Mouse (Mus musculus) thymus, adult 2 months (tissue): ENCODE measurements around the gene Galnt12. TPM values are rescaled to one million over a fixed set of nuclear protein-coding genes. Genes with fewer than 3 reads are reported as not detected.

Experiments used
- DNase-seq: peaks from one replicate; pipeline ENCODE4 v3.0.0; 2021
- H3K27ac ChIP-seq: fragments of 200-500 bp; 2 replicates; pipeline ENCODE4 v1.5.1; 2012; ENCODE audit warnings: low read length, control low read depth; ENCODE audit not compliant: control insufficient read depth, insufficient read depth
- H3K27me3 ChIP-seq: fragments of 200-500 bp; 2 replicates; pipeline ENCODE4 v1.6.1; 2012; ENCODE audit warnings: mild to moderate bottlenecking, low read length, moderate library complexity, mixed read lengths; ENCODE audit not compliant: control insufficient read depth, insufficient read depth
- H3K36me3 ChIP-seq: fragments of 200-500 bp; 2 replicates; pipeline ENCODE4 v1.6.1; 2012; ENCODE audit warnings: mild to moderate bottlenecking, low read length, moderate library complexity; ENCODE audit not compliant: control insufficient read depth, insufficient read depth
- H3K4me1 ChIP-seq: fragments of 200-500 bp; replicated peaks from 2 replicates; pipeline ENCODE4 v1.6.1; 2012; ENCODE audit warnings: low read length; ENCODE audit not compliant: control insufficient read depth, insufficient read depth
- H3K4me3 ChIP-seq: fragments of 200-500 bp; 2 replicates; pipeline ENCODE4 v1.5.1; 2012; ENCODE audit warnings: mild to moderate bottlenecking, low read length, control low read depth, moderate library complexity; ENCODE audit not compliant: control insufficient read depth, insufficient read depth
- CTCF ChIP-seq: fragments of 200-500 bp; IDR thresholded peaks from 2 replicates; pipeline ENCODE4 v1.5.1; 2012; ENCODE audit warnings: mild to moderate bottlenecking, control low read depth, low read length, moderate library complexity, borderline replicate concordance; ENCODE audit not compliant: control insufficient read depth, poor library complexity, insufficient read depth; ENCODE audit errors: extremely low read depth
- POLR2A ChIP-seq: fragments of 200-500 bp; IDR thresholded peaks from 2 replicates; pipeline ENCODE4 v1.6.1; 2012; ENCODE audit warnings: mild to moderate bottlenecking, low read length, control low read depth, moderate library complexity; ENCODE audit not compliant: control insufficient read depth, poor library complexity, insufficient read depth; ENCODE audit errors: extremely low read depth
- WGBS: fragments of 180-500 bp; shearing (Covaris S2); methylation state at CpG from one replicate; pipeline ENCODE4 v1.1.7; 2018; 5-methylcytosine and 5-hydroxymethylcytosine counted together
- polyA plus RNA-seq: library from polyadenylated mRNA; depleted of rRNA; stranded (reverse); fragments of >200 nt; gene quantifications from 2 replicates; pipeline ENCODE4 v1.2.3, GENCODE M21; 2012

Gene Galnt12
- polyA plus RNA-seq, 1 experiment: 34.9 TPM

DNA sequence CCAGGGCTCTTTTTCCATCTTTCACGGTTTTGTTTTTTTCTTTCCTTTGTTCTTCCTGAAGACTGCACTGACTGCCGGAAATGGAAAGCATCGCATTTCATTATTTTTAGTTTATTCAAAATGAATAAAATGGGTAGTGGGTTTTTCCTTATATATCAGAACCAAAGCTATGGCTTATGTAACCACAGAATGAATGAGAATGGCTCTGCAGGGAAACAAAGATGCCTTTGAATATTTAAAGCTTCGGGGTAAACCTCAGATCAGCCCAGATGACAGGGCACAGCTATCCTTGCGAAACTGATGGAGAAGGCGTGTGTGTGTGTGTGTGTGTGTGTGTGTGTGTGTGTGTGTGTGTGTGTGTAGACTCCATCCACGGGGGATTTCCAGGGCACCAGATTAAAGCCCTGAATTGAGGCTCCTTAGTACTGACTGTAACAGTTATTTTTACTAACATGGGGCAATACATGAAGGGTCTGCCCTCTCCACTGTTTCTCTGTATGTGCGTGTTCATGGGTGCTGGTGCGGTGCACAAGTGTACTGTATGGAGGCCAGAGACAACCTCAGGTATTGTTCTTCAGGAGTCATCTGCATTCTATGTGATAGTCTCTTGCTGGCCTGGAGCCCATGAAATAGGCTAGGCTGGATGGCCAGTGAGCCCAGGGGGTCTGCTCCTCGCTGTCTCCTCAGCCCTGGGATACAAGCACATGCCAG, 49.9 kb downstream of the Galnt12 start:
- TF ChIP-seq CTCF: no peak
- TF ChIP-seq POLR2A: no peak
- Histone ChIP-seq H3K27me3 (no peaks in the 10 kb centered on the region), H3K27ac (no peak overlapping the region), H3K4me3 (no peak overlapping the region), H3K4me1 (no peaks in the 10 kb centered on the region), H3K36me3 (no peaks in the 10 kb centered on the region)
- DNase-seq: no peak
- WGBS: 80% methylated on average over 10 of the region's 10 CpGs

DNA sequence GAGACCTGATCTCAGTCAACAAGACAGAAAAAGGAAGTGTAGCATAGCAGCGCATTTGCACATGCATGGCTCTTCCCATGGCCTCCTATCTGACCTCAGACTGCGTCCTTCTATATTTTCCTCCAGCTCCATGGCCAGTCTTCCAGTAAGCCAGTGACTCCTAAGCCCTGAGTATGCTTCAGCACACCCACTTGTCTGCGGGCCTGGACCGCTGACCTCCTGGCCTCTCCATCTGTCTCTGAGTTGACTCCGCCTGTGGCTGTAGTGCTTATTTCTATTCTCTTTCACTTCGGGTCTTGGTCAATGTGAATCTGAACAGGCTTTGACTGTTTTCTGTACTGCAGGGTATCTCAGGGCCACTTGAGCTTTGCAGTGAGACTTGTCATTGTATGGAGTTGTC, 52.1 kb downstream of the Galnt12 start:
- WGBS: 97% methylated on average over 6 of the region's 6 CpGs
- H3K36me3 ChIP-seq: no peaks in the 10 kb centered on the region
- no peak for TF ChIP-seq POLR2A
- no peak for TF ChIP-seq CTCF
- H3K4me1 ChIP-seq: no peaks in the 10 kb centered on the region
- no peak overlapping the region for H3K27ac ChIP-seq
- DNase-seq: no peak
- H3K27me3 ChIP-seq: no peaks in the 10 kb centered on the region
- H3K4me3 ChIP-seq: no peak overlapping the region

DNA sequence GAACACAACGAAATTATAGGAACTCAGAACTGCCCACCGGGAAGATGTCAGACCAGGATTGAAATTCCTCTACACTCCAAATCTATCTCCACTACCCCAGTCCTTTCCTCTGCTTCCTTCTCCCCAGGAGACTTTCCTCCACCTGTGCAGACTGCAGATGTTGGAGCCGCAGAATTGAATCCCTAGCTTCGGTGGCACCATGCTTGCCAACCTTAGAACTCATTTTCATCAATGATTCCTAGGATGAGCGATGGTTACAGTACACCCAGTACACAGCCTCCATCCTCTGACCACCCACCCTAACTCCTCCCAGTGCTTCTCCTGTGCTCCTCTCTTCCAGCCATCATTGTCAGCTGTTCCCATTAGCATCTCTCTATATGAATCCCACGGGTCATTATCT, 53.6 kb downstream of the Galnt12 start:
- WGBS: 94% methylated on average over 6 of the region's 6 CpGs

DNA sequence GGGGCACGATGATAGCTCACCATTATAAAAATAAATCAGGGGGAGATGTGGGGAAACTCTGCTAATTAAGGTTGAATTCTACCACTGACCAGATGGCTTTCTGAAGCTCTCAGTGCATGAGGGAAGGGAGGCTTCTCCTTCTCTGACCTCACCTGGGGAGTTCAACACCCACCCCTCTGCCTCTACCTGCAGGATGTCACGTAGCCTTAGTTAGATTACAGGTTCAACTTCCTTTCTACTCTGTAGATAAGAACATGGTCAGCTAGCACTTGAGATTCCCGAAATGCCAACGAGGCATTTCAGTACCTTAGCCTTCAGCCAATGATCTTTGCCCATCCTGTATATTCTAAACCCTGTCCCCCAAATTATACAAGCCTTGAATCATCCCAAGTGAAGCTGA, 54.9 kb downstream of the Galnt12 start:
- no peak for DNase-seq
- Histone ChIP-seq H3K27me3 (no peaks in the 10 kb centered on the region), H3K36me3 (no peaks in the 10 kb centered on the region), H3K27ac (no peak overlapping the region), H3K4me1 (no peaks in the 10 kb centered on the region), H3K4me3 (no peak overlapping the region)
- 95% methylated on average over 4 of the region's 4 CpGs for WGBS
- TF ChIP-seq CTCF (no peak), POLR2A (no peak)

More for the DNA sequence above, 53.6 kb downstream of the Galnt12 start:
- no peak for DNase-seq
- H3K36me3 ChIP-seq: no peaks in the 10 kb centered on the region
- no peaks in the 10 kb centered on the region for H3K4me1 ChIP-seq
- TF ChIP-seq CTCF: no peak
- TF ChIP-seq POLR2A: no peak
- no peak overlapping the region for H3K4me3 ChIP-seq
- no peaks in the 10 kb centered on the region for H3K27me3 ChIP-seq
- no peak overlapping the region for H3K27ac ChIP-seq

DNA sequence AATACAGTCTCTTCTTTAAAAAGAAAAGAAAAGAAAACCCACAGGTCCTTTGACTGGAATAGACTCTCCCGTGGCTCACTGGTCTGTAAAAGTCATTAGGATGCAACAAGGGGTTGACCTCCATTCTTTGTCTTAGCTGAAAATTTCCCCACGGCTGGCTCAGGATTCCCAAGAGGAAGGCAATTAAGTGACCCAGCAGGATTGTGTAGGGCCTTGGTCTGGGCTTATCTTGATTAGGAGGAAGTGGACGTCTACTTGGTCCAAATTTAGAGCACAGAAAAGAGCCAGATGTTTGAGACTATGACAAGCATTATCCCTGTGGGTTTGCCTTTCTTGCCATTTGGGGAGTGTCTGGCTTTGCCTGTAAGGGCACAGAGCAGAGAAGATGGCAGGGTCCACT, 58.3 kb downstream of the Galnt12 start:
- Histone ChIP-seq H3K27me3 (no peaks in the 10 kb centered on the region), H3K4me3 (no peak overlapping the region), H3K36me3 (no peaks in the 10 kb centered on the region), H3K4me1 (no peaks in the 10 kb centered on the region), H3K27ac (no peak overlapping the region)
- TF ChIP-seq CTCF (no peak), POLR2A (no peak)
- no peak for DNase-seq
- WGBS: 85% methylated on average over 3 of the region's 3 CpGs

DNA sequence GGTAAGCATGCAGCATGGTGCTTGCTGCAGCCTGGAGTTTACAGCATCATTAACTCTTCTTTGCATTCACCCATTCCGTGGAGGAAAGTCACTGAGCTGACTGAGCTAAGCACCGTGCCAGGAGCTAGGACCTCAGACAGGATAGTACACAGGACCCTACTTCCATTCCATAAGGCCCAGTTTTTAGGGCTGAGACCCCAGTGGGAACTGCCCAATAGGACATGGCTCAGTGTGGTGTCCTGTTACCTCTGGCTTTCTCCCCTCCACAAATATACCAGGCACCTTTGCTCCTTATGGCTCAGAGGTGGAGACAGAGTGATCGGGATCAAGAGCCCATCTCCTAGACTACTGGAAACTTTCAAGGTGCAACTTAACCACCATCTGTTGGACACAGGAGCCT, 59.1 kb downstream of the Galnt12 start:
- 96% methylated on average over 3 of the region's 3 CpGs for WGBS
- no peak for DNase-seq
- H3K4me3 ChIP-seq: no peak overlapping the region
- H3K27me3 ChIP-seq: no peaks in the 10 kb centered on the region
- H3K4me1 ChIP-seq: no peaks in the 10 kb centered on the region
- no peak for TF ChIP-seq CTCF
- no peak for TF ChIP-seq POLR2A
- H3K27ac ChIP-seq: no peak overlapping the region
- no peaks in the 10 kb centered on the region for H3K36me3 ChIP-seq

DNA sequence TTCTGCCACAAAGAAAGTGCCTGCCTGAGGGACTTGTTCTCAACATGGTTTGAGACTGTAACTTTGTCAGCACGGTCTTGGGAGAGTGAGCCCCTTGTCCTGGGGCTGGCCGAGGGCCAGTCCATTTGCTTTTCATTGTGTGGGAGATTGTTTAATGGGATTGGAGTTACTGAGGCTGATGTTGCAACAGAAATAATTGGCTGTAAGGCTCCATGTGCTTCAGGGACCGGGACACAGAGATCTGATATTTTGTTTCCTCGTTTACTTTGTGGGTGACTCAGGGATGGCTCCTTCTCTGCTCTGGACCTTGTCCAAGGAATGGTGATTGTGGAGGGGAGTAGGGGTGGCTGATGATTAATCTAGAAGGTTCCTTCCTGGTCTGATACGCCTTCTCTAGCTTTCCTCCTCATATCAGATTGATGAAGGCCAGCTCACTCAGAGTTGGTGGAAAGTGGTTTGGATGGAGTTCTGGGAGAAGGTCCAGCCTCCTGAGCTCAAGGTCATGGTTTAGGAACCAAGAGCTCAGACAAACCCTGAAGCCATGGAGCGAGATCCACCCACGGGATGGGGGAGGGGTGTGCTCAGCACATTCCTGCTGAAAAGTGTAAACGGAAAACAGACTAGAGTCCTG, 60.0 kb downstream of the Galnt12 start:
- no peaks in the 10 kb centered on the region for H3K36me3 ChIP-seq
- no peak for TF ChIP-seq CTCF
- TF ChIP-seq POLR2A: no peak
- no peaks in the 10 kb centered on the region for H3K27me3 ChIP-seq
- H3K4me3 ChIP-seq: no peak overlapping the region
- WGBS: 89% methylated on average over 8 of the region's 8 CpGs
- DNase-seq: no peak
- H3K27ac ChIP-seq: no peak overlapping the region
- no peaks in the 10 kb centered on the region for H3K4me1 ChIP-seq
